Mouse (Mus musculus) heart, embryonic 10.5 days (tissue): ENCODE data around the gene Gm49776. TPM values are rescaled to one million over a fixed set of nuclear protein-coding genes. Genes with fewer than 3 reads are reported as not detected.

ENCODE experiments used
- microRNA counts: library from miRNA; unstranded; fragments of <30 nt; microRNA quantifications from one replicate; lab custom pipeline; 2017
- microRNA-seq: library from miRNA; unstranded; fragments of <30 nt; microRNA quantifications from one replicate; pipeline ENCODE4, GENCODE M21; 2017
- polyA plus RNA-seq: library from polyadenylated mRNA; unstranded; fragments of >200 nt; fragmentation: Nextera tagmentation; extraction: Ambion mirVana; gene quantifications from 2 replicates; pipeline ENCODE4 v1.2.1, GENCODE M21; 2016

The Gm49776 gene
- polyA plus RNA-seq, 1 experiment from 2014 or later, result 4.0 TPM

MicroRNAs within 50 kb of the gene (microRNA counts, 519-probe panel; counts per million panel counts)
- not detected for microRNA mmu-miR-1306 (lab: Ali Mortazavi, UCI)

Small RNA genes lying within 50 kb of the gene (microRNA-seq; reads per million reads assigned to microRNA genes)
- gene Gm24572, result 5.6 reads per million, percentile 17 among the genes with 10 or more reads in this experiment
- 386 reads per million, percentile 68 among the genes with 10 or more reads in this experiment for gene Mir1306

Other genes with a start within 250 kb of the Gm49776 start
- gene Dgcr6, start 205.5 kb downstream of the Gm49776 start, polyA plus RNA-seq, result 73.8 and 97.3 TPM in 2 replicates
- 14.2 and 16.0 TPM in 2 replicates for gene Prodh, start 168.1 kb downstream of the Gm49776 start, polyA plus RNA-seq
- gene Rtn4r, start 130.7 kb downstream of the Gm49776 start, polyA plus RNA-seq, result 0.31 and 0.79 TPM in 2 replicates
- gene Ccdc188, start 40.4 kb downstream of the Gm49776 start, polyA plus RNA-seq, result not detected in 2 replicates
- gene Zdhhc8, start 23.2 kb downstream of the Gm49776 start, polyA plus RNA-seq, result 21.2 and 27.5 TPM in 2 replicates
- gene Trmt2a, start 9.6 kb downstream of the Gm49776 start, polyA plus RNA-seq, result 83.3 and 111 TPM in 2 replicates
- 601 and 873 TPM in 2 replicates for gene Ranbp1, start 9.6 kb downstream of the Gm49776 start, polyA plus RNA-seq
- 25.4 and 30.0 TPM in 2 replicates for gene Dgcr8, start 30.9 kb upstream of the Gm49776 start, polyA plus RNA-seq
- 51.3 and 62.1 TPM in 2 replicates for gene Tango2, start 89.8 kb upstream of the Gm49776 start, polyA plus RNA-seq
- gene Arvcf, start 89.9 kb upstream of the Gm49776 start, polyA plus RNA-seq, result 25.8 and 29.7 TPM in 2 replicates
- gene Txnrd2, start 168.1 kb upstream of the Gm49776 start, polyA plus RNA-seq, result 40.1 and 47.7 TPM in 2 replicates
- 83.5 and 102 TPM in 2 replicates for gene Comt, start 168.5 kb upstream of the Gm49776 start, polyA plus RNA-seq
- gene Gnb1l, start 240.4 kb upstream of the Gm49776 start, polyA plus RNA-seq, result 10.8 and 17.1 TPM in 2 replicates
- 1.3 and 1.6 TPM in 2 replicates for gene Rtl10, start 240.6 kb upstream of the Gm49776 start, polyA plus RNA-seq